Mouse (Mus musculus): ENCODE measurements around the gene Clec16a.

Clec16a gene

GRCm38 (mm10) chr16:10549600-10549999 lies 4.5 kb downstream of the Clec16a start:
- CTCF ChIA-PET, result interaction anchor here in 1 of 4 experiments (0.9 kb wide), 1 partner anchor 13 kb away, joined by 4 read pairs; no protein-coding TSS in a partner anchor

GRCm38 (mm10) chr16:10551592-10551991 lies 6.5 kb downstream of the Clec16a start:
- ChIA-PET CTCF (interaction anchor here in 2 of 4 experiments (0.6 to 1.0 kb wide), 2 partner anchors 234 to 396 kb away, joined by 3 to 8 read pairs; partner anchors contain the start of gene Socs1 (in 1 of the 2)), POLR2A (interaction anchor here in 3 of 4 experiments (1.0 to 2.2 kb wide), 4 partner anchors 9 to 22 kb away, joined by 3 to 5 read pairs (median 4); partner anchors contain the start of gene Dexi (in 3 of the 3))

More at GRCm38 (mm10) chr16:10549600-10549999, 4.5 kb downstream of the Clec16a start:
- POLR2A ChIA-PET, result interaction anchor here in 3 of 4 experiments (0.5 to 2.1 kb wide), 3 partner anchors 12 to 616 kb away, joined by 3 to 6 read pairs (median 5); no protein-coding TSS in a partner anchor

- POLR2A ChIA-PET, result interaction anchor here in 2 of 4 experiments (0.7 to 1.8 kb wide), 2 partner anchors 12 to 36 kb away, joined by 3 to 6 read pairs; no protein-coding TSS in a partner anchor
- CTCF ChIA-PET, result no interaction called here
Observed at GRCm38 (mm10) chr16:10553858-10554257, 8.7 kb downstream of the Clec16a start.

- POLR2A ChIA-PET, result interaction anchor here in 1 of 4 experiments (0.8 kb wide), 1 partner anchor 146 kb away, joined by 3 read pairs; no protein-coding TSS in a partner anchor
Observed at GRCm38 (mm10) chr16:10559991-10560390, 14.9 kb downstream of the Clec16a start.

GRCm38 (mm10) chr16:10565278-10565885 lies 20.2 kb downstream of the Clec16a start:
- POLR2A ChIA-PET, result interaction anchor here (0.6 to 1.4 kb wide), 6 partner anchors 11 to 284 kb away, joined by 3 to 6 read pairs (median 3); no protein-coding TSS in a partner anchor
- CTCF ChIA-PET, result interaction anchor here (0.5 to 2.8 kb wide), 22 partner anchors 8 to 469 kb away, joined by 3 to 12 read pairs (median 4); partner anchors contain the start of genes Socs1 (in 1 of the 4) and Tnp2 (in 1 of the 4)

More at GRCm38 (mm10) chr16:10559991-10560390, 14.9 kb downstream of the Clec16a start:
- CTCF ChIA-PET, result interaction anchor here in 1 of 4 experiments (0.8 kb wide), 1 partner anchor 165 kb away, joined by 3 read pairs; no protein-coding TSS in a partner anchor

- CTCF ChIA-PET, result interaction anchor here in 1 of 4 experiments (0.9 kb wide), 1 partner anchor 219 kb away, joined by 3 read pairs; no protein-coding TSS in a partner anchor
- POLR2A ChIA-PET, result no interaction called here
Observed at GRCm38 (mm10) chr16:10567153-10567552, 22.0 kb downstream of the Clec16a start.

GRCm38 (mm10) chr16:10569809-10570395 lies 24.8 kb downstream of the Clec16a start:
- ChIA-PET POLR2A (interaction anchor here in 3 of 4 experiments (0.6 to 1.6 kb wide), 4 partner anchors 27 to 216 kb away, joined by 3 to 7 read pairs (median 5); partner anchors contain the start of gene Dexi (in 1 of the 3)), CTCF (interaction anchor here (0.5 to 3.2 kb wide), 13 partner anchors 70 to 470 kb away, joined by 3 to 13 read pairs (median 3); partner anchors contain the start of genes Socs1 (in 1 of the 4) and Tnp2 (in 1 of the 4))

- POLR2A ChIA-PET, result interaction anchor here in 2 of 4 experiments (1.3 to 1.7 kb wide), 2 partner anchors 52 to 216 kb away, joined by 4 read pairs; no protein-coding TSS in a partner anchor
- CTCF ChIA-PET, result interaction anchor here in 3 of 4 experiments (0.6 to 3.2 kb wide), 8 partner anchors 69 to 295 kb away, joined by 3 to 13 read pairs (median 5); partner anchors contain the start of gene Tnp2 (in 1 of the 3)
Observed at GRCm38 (mm10) chr16:10570708-10571107, 25.6 kb downstream of the Clec16a start.

DNA sequence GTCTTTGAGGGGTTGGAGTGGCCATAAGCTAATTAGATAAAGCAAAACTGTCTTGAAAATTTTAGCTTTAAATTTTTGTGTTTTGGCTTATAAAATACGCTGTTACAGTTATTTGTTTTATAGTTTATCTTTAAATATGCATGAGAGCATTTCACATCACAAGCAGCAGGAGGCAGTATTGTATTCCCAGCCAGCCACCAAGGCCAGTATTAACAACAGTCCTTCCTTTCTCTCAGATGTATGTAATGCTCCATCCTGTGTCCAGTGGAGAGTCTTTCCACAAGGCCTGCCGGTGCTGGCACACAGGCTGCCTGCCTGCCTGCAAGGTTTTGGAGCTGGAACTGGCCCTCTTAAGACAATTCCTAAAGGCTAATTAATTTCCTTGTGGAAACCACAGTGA lies 26.7 kb downstream of the Clec16a start:
- ChIA-PET POLR2A (interaction anchor here in 3 of 4 experiments (0.6 to 1.7 kb wide), 6 partner anchors 51 to 276 kb away, joined by 3 to 4 read pairs (median 3); partner anchors contain the start of gene Tnp2 (in 1 of the 3)), CTCF (interaction anchor here (0.6 to 3.2 kb wide), 20 partner anchors 49 to 571 kb away, joined by 3 to 13 read pairs (median 3); partner anchors contain the start of genes Socs1 (in 1 of the 4) and Tnp2 (in 1 of the 4))

DNA sequence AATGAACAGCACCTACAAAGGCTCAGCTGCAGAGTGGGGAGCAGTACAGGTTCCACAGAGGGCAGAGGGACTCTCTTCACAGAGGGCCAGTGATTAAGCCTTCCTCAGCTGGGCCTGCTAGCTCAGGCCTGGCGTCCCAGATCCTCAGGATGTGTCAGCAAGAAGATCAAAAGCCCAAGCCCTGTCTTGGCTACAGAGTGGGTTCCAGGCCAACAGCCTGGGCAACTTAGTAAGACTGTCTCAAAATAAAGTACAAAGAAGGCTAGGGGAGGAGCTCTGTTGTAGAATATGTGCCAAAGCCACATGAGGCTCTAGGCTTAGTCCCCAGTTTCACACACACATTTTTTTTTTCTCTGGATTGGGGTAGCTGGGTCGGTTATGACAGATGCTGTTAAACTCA lies 29.8 kb downstream of the Clec16a start:
- ChIA-PET CTCF (interaction anchor here in 1 of 4 experiments (0.8 kb wide), 1 partner anchor 169 kb away, joined by 3 read pairs; no protein-coding TSS in a partner anchor), POLR2A (interaction anchor here in 1 of 4 experiments (0.9 kb wide), 1 partner anchor 124 kb away, joined by 3 read pairs; no protein-coding TSS in a partner anchor)

DNA sequence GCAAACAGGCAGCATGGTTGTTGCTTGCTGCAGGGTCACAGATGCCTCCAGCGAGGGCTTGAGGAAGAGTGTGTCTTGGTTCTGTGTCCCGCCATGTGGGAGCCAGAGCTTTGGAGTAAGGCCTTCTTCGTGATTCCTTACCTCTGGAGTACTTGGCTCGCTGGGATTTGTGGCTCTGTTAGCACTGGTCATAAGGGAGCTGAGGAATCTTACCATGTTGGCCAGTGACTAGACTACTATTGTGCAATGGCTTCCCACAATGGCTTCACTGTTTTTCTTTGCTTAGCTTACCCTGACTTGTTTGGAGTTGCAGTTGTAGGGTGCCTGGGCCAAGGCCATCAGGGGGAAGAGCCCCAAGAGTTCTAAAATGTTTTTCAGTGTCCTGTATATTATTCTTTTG lies 30.8 kb downstream of the Clec16a start:
- CTCF ChIA-PET, result interaction anchor here in 2 of 4 experiments (0.7 to 1.4 kb wide), 2 partner anchors 10 to 210 kb away, joined by 3 to 4 read pairs; no protein-coding TSS in a partner anchor
- POLR2A ChIA-PET, result interaction anchor here in 2 of 4 experiments (0.5 kb wide), 2 partner anchors 188 to 200 kb away, joined by 3 to 6 read pairs; no protein-coding TSS in a partner anchor

GRCm38 (mm10) chr16:10577548-10577947 lies 32.4 kb downstream of the Clec16a start:
- ChIA-PET POLR2A (interaction anchor here in 1 of 4 experiments (1.3 kb wide), 1 partner anchor 13 kb away, joined by 3 read pairs; no protein-coding TSS in a partner anchor), CTCF (interaction anchor here in 2 of 4 experiments (1.0 to 1.4 kb wide), 3 partner anchors 12 to 296 kb away, joined by 3 read pairs; no protein-coding TSS in a partner anchor)

DNA sequence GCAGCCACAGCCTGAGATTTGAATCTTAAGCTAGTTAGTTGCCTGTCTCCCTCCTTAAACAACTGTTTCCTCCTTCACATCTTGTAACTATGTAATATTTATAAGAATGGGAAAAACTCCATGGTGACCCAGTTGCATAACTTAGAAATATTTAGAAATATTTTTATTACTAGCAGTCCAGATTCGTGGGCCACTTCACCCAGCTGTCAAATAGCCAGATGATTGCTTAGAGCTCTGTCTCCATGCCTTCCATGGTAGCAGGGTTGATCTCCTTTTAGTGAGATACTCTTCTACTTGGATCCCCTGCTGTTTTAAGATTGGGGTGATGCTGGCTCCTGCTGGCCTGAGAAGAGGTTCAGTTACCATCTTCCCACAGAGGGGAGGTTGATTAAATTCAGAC lies 33.2 kb downstream of the Clec16a start:
- ChIA-PET CTCF (interaction anchor here in 1 of 4 experiments (1.2 to 1.4 kb wide), 2 partner anchors 13 to 62 kb away, joined by 3 read pairs; no protein-coding TSS in a partner anchor), POLR2A (no interaction called here)

DNA sequence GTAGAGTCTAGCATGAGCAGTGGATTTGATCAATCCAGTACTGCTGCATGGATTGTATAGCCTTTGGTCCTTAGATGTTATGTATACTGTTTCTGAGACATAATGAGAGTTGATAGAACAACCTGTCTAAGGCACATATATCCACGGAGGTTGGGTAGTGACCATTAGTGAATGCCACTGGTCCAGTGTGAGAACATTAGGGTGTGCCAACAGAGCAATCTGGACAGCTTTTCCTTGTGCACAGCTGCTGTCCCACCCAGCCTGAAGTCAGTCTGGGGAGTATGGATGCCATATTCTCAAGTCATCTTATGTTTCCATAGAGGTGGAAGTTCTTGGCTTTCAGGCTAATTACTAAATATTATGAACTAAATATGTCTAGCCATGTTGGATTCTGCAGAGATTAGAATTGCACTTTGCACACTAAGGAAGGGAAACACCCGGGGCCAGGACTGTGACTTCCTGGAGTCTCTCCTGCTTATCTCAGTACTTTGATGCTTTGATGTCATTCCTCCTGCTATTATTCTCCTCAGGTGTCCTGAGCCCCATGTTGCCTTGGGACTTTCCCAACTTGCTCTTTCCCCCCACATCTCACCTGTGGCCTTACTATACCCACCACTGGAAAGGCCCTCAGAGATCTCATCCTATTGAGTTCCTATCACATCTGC lies 36.2 kb downstream of the Clec16a start:
- POLR2A ChIA-PET, result no interaction called here
- CTCF ChIA-PET, result no interaction called here

DNA sequence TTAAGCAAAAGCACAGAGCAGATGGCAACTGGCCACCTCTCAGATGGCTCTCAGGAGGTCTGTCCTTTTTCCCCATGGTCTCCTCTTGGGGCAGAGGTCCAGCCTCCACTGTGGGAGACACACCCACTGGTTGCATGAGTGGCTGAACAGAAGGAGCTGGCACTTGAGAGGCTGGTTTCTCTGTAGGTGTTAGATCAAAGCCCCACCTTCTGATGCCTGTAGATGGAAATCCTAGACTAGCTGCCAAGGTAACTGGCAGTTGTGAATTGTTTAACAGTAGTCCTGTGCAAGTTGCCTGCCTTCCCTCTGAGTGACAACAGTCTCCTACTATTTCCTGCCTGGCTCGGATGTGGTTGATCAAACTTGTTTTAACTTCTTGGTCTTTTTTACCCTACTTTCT lies 40.0 kb downstream of the Clec16a start:
- POLR2A ChIA-PET, result interaction anchor here in 1 of 4 experiments (0.9 kb wide), 1 partner anchor 278 kb away, joined by 3 read pairs; no protein-coding TSS in a partner anchor
- CTCF ChIA-PET, result no interaction called here

DNA sequence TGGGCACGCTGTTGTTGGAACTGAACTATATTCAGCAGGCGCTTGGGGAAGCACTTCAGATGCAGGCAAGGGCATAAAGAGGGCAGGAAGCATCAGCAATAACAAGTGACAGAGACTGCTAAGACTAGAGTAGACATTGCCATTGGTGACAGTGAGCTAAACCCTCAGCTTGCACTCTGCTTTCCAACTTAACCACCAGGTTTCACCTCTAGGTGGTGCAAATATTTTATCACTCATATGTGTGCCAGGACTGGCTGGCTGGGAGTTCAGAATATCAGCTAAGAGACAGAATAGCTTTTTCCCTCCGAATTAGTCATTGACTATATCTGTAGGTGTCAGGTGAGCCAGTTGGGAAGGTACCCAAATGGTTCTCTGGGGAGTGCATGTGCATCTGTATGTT lies 41.4 kb downstream of the Clec16a start:
- CTCF ChIA-PET, result interaction anchor here in 3 of 4 experiments (0.6 to 1.5 kb wide), 4 partner anchors 157 to 565 kb away, joined by 3 to 5 read pairs (median 3); partner anchors contain the start of gene Prm3 (in 1 of the 3)
- POLR2A ChIA-PET, result interaction anchor here in 1 of 4 experiments (0.6 kb wide), 1 partner anchor 470 kb away, joined by 3 read pairs; no protein-coding TSS in a partner anchor
